Mouse (Mus musculus): Measurements from ENCODE around the gene Tomm7. TPM values are rescaled to one million over a fixed set of nuclear protein-coding genes. Genes with fewer than 3 reads are reported as not detected.

Tomm7 gene
- polyA plus RNA-seq, 1 experiment from 2014 or later, result 84.0 TPM

DNA sequence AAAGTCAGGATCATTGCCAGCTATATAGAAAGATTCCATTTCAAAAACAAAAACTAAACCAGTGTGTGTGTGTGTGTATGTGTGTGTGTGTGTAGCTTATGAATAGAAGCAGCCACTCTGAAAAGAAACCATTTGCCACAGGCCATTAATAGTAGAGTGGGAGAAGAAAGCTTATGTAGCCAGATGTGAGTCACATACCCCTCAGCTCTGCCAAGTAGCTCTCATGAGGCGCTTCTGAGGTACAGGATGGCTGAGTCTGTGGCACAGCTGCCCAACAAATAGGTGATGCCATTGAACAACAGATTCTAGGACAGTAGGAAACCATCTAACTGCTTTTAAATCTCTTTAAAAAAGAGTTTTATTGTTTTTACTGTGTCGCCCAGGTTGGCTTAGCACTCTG, 51.2 kb downstream of the Tomm7 start:
- Histone ChIP-seq H3K9ac (replicated peaks; ENCODE audit: low read length) (no peak overlapping the region), H3K4me2 (ENCODE audit: low read length) (no peak overlapping the region)
- 95% methylated on average over 2 of the region's 2 CpGs for WGBS

DNA sequence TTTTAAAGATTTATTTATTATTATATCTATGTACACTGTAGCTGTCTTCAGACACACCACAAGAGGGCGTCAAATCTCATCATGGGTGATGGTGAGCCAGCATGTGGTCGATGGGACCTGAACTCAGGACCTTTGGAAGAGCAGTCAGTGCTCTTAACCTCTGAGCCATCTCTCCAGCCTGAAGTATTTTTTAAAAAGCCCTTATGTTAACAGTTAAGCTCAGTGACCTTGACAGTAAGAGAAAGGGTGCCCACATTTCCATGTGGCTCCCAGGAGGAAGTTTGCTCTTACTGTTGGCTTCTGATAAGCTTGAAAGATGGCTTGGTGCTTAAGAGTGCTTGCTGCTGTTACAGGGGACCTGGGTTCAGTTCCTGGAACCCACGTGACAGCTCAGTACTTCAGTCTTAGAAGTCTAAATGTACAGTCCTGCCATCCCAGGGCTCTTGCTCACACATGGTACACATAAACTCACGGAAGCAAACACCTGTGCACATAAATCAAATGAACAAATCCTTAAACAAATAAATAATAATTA, 54.8 kb downstream of the Tomm7 start:
- Histone ChIP-seq H3K27me3 (ENCODE audit: control insufficient read depth, insufficient read depth, low read length) (no peaks in the 10 kb centered on the region), H3K27ac (replicated peaks; ENCODE audit: low read depth, low read length) (no peak overlapping the region), H3K9me3 (ENCODE audit: control insufficient read depth, low read length) (no peaks in the 10 kb centered on the region), H3K36me3 (ENCODE audit: control insufficient read depth, insufficient read depth, low read length) (peaks cover 10% of the 10 kb centered on the region), H3K4me3 (replicated peaks; ENCODE audit: low read depth, low read length) (no peak overlapping the region), H3K4me2 (ENCODE audit: low read length) (no peak overlapping the region), H3K9ac (replicated peaks; ENCODE audit: low read length) (no peak overlapping the region), H3K4me1 (ENCODE audit: control insufficient read depth, insufficient read depth, low read length) (peaks cover 8% of the 10 kb centered on the region)
- 92% methylated on average over 4 of the region's 4 CpGs for WGBS
- ATAC-seq (ENCODE audit: low FRiP score, low TSS enrichment) (no peak), DNase-seq (no peak)

More for the DNA sequence above, 51.2 kb downstream of the Tomm7 start:
- peaks cover 8% of the 10 kb centered on the region for H3K4me1 ChIP-seq (ENCODE audit: control insufficient read depth, insufficient read depth, low read length)
- ATAC-seq (ENCODE audit: low FRiP score, low TSS enrichment), result no peak
- H3K27me3 ChIP-seq (ENCODE audit: control insufficient read depth, insufficient read depth, low read length), result no peaks in the 10 kb centered on the region
- no peak overlapping the region for H3K4me3 ChIP-seq (replicated peaks; ENCODE audit: low read depth, low read length)
- peaks cover 29% of the 10 kb centered on the region for H3K36me3 ChIP-seq (ENCODE audit: control insufficient read depth, insufficient read depth, low read length)
- no peak overlapping the region for H3K27ac ChIP-seq (replicated peaks; ENCODE audit: low read depth, low read length)
- H3K9me3 ChIP-seq (ENCODE audit: control insufficient read depth, low read length), result no peaks in the 10 kb centered on the region
- no peak for DNase-seq

Other genes with a start within 250 kb of the Tomm7 start
- 113 and 121 TPM in 2 replicates for gene Srpk2, start 159.5 kb downstream of the Tomm7 start, polyA plus RNA-seq (2014; fragmentation: Nextera tagmentation; extraction: Ambion mirVana)
- gene Pus7, start 60.5 kb downstream of the Tomm7 start, polyA plus RNA-seq (2014; fragmentation: Nextera tagmentation; extraction: Ambion mirVana), result 11.7 and 15.2 TPM in 2 replicates
- gene Rint1, start 56.5 kb downstream of the Tomm7 start, polyA plus RNA-seq (2014; fragmentation: Nextera tagmentation; extraction: Ambion mirVana), result 26.2 and 29.8 TPM in 2 replicates
- 23.9 and 49.0 TPM in 2 replicates for gene Fam126a, start 186.5 kb upstream of the Tomm7 start, polyA plus RNA-seq (2014; fragmentation: Nextera tagmentation; extraction: Ambion mirVana)